Mouse (Mus musculus) intestine, embryonic 15.5 days (tissue): ENCODE data around the gene Gpank1. TPM values are rescaled to one million over a fixed set of nuclear protein-coding genes. Genes with fewer than 3 reads are reported as not detected.

ENCODE experiments used
- ATAC-seq: fragments of 200-750 bp; cut with Nextera tagmentation; 2 replicates; pipeline ENCODE4 v1.8.0; 2017; ENCODE audit warnings: moderate TSS enrichment, moderate library complexity
- H3K27ac ChIP-seq: fragments of 300-500 bp; sonication (generic); 2 replicates; pipeline ENCODE4 v1.5.1; 2015; ENCODE audit warnings: mild to moderate bottlenecking, inconsistent platforms
- H3K27me3 ChIP-seq: fragments of 300-500 bp; sonication (generic); replicated peaks from 2 replicates; pipeline ENCODE4 v1.6.1; 2015; ENCODE audit warnings: inconsistent platforms
- H3K36me3 ChIP-seq: fragments of 300-500 bp; sonication (generic); 2 replicates; pipeline ENCODE4 v1.6.1; 2015; ENCODE audit warnings: inconsistent platforms
- H3K4me1 ChIP-seq: fragments of 300-500 bp; sonication (generic); replicated peaks from 2 replicates; pipeline ENCODE4 v1.6.1; 2015; ENCODE audit warnings: inconsistent platforms
- H3K4me2 ChIP-seq: fragments of 300-500 bp; sonication (generic); replicated peaks from 2 replicates; pipeline ENCODE4 v1.6.1; 2015; ENCODE audit warnings: mild to moderate bottlenecking, inconsistent platforms
- H3K4me3 ChIP-seq: fragments of 300-500 bp; sonication (generic); replicated peaks from 2 replicates; pipeline ENCODE4 v1.5.1; 2015; ENCODE audit warnings: inconsistent platforms
- H3K9ac ChIP-seq: fragments of 300-500 bp; sonication (generic); 2 replicates; pipeline ENCODE4 v1.6.1; 2015; ENCODE audit warnings: inconsistent platforms
- H3K9me3 ChIP-seq: fragments of 300-500 bp; sonication (generic); 2 replicates; pipeline ENCODE4 v1.6.1; 2016; ENCODE audit warnings: inconsistent platforms
- WGBS: fragments of 180-500 bp; shearing (Covaris S2); methylation state at CpG from one replicate; pipeline ENCODE4 v1.1.7; 2015; 5-methylcytosine and 5-hydroxymethylcytosine counted together
- polyA plus RNA-seq: library from polyadenylated mRNA; unstranded; fragments of >200 nt; fragmentation: Nextera tagmentation; extraction: Ambion mirVana; gene quantifications from 2 replicates; pipeline ENCODE4 v1.2.1, GENCODE M21; 2015

The Gpank1 gene
- polyA plus RNA-seq, 1 experiment from 2014 or later: 17.7 TPM

- H3K9ac ChIP-seq: no peak overlapping the region
- H3K4me2 ChIP-seq: no peak overlapping the region
- no peaks in the 10 kb centered on the region for H3K27me3 ChIP-seq
- WGBS: 91% methylated on average over 3 of the region's 3 CpGs
- peaks cover 10% of the 10 kb centered on the region for H3K4me1 ChIP-seq
- H3K36me3 ChIP-seq: peaks cover 61% of the 10 kb centered on the region
- H3K27ac ChIP-seq: no peak overlapping the region
- H3K4me3 ChIP-seq: no peak overlapping the region
- no peak for ATAC-seq
- no peaks in the 10 kb centered on the region for H3K9me3 ChIP-seq
Observed at GRCm38 (mm10) chr17:35139269-35139668, 18.0 kb downstream of the Gpank1 start.

- peaks cover 73% of the 10 kb centered on the region for H3K36me3 ChIP-seq
- WGBS: 76% methylated on average over 16 of the region's 16 CpGs
- no peak overlapping the region for H3K9ac ChIP-seq
Observed at GRCm38 (mm10) chr17:35140490-35140996, 19.3 kb downstream of the Gpank1 start.

GRCm38 (mm10) chr17:35141971-35142370, 20.7 kb downstream of the Gpank1 start:
- no peak overlapping the region for H3K4me2 ChIP-seq
- no peak overlapping the region for H3K4me3 ChIP-seq
- no peak overlapping the region for H3K9ac ChIP-seq
- WGBS: 86% methylated on average over 6 of the region's 6 CpGs
- no peak for ATAC-seq
- 0 out of 2 replicates have a peak, but pooled peaks cover 3% of the 10 kb centered on the region for H3K4me1 ChIP-seq
- H3K27ac ChIP-seq: no peak overlapping the region
- H3K36me3 ChIP-seq: peaks cover 78% of the 10 kb centered on the region
- H3K9me3 ChIP-seq: no peaks in the 10 kb centered on the region
- H3K27me3 ChIP-seq: no peaks in the 10 kb centered on the region

More at GRCm38 (mm10) chr17:35140490-35140996, 19.3 kb downstream of the Gpank1 start:
- no peak overlapping the region for H3K4me2 ChIP-seq
- no peak for ATAC-seq
- H3K27ac ChIP-seq: no peak overlapping the region
- H3K4me1 ChIP-seq: peaks cover 10% of the 10 kb centered on the region
- H3K27me3 ChIP-seq: no peaks in the 10 kb centered on the region
- H3K9me3 ChIP-seq: no peaks in the 10 kb centered on the region
- H3K4me3 ChIP-seq: no peak overlapping the region

GRCm38 (mm10) chr17:35146139-35146538, 24.9 kb downstream of the Gpank1 start:
- Histone ChIP-seq H3K4me3 (no peak overlapping the region), H3K9me3 (no peaks in the 10 kb centered on the region), H3K27ac (no peak overlapping the region), H3K36me3 (peaks cover 79% of the 10 kb centered on the region), H3K9ac (no peak overlapping the region), H3K4me1 (no peaks in the 10 kb centered on the region), H3K4me2 (no peak overlapping the region), H3K27me3 (no peaks in the 10 kb centered on the region)
- no peak for ATAC-seq
- 86% methylated on average over 5 of the region's 5 CpGs for WGBS

- no peak overlapping the region for H3K27ac ChIP-seq
- 59% methylated on average over 3 of the region's 3 CpGs for WGBS
- no peak for ATAC-seq
- no peak overlapping the region for H3K4me2 ChIP-seq
- H3K4me3 ChIP-seq: no peak overlapping the region
- no peak overlapping the region for H3K9ac ChIP-seq
- no peaks in the 10 kb centered on the region for H3K4me1 ChIP-seq
- H3K27me3 ChIP-seq: no peaks in the 10 kb centered on the region
- no peaks in the 10 kb centered on the region for H3K9me3 ChIP-seq
- H3K36me3 ChIP-seq: peaks cover 77% of the 10 kb centered on the region
Observed at GRCm38 (mm10) chr17:35147348-35147747, 26.1 kb downstream of the Gpank1 start.

- Histone ChIP-seq H3K4me2 (no peak overlapping the region), H3K27ac (no peak overlapping the region; the same call in 1 of the 2 replicates), H3K9me3 (no peaks in the 10 kb centered on the region), H3K9ac (no peak overlapping the region), H3K4me1 (no peaks in the 10 kb centered on the region), H3K4me3 (no peak overlapping the region), H3K27me3 (no peaks in the 10 kb centered on the region), H3K36me3 (peaks cover 77% of the 10 kb centered on the region)
- no peak for ATAC-seq
- 65% methylated on average over 5 of the region's 5 CpGs for WGBS
Observed at GRCm38 (mm10) chr17:35147922-35148639, 26.8 kb downstream of the Gpank1 start.

- no peaks in the 10 kb centered on the region for H3K9me3 ChIP-seq
Observed at GRCm38 (mm10) chr17:35152121-35152520, 30.9 kb downstream of the Gpank1 start.

GRCm38 (mm10) chr17:35153077-35153476, 31.8 kb downstream of the Gpank1 start:
- Histone ChIP-seq H3K4me3 (no peak overlapping the region), H3K9ac (no peak overlapping the region), H3K27me3 (no peaks in the 10 kb centered on the region), H3K27ac (no peak overlapping the region), H3K4me1 (no peaks in the 10 kb centered on the region), H3K4me2 (no peak overlapping the region), H3K9me3 (no peaks in the 10 kb centered on the region), H3K36me3 (peaks cover 92% of the 10 kb centered on the region)
- ATAC-seq: no peak
- WGBS: 92% methylated on average over 9 of the region's 9 CpGs

More at GRCm38 (mm10) chr17:35152121-35152520, 30.9 kb downstream of the Gpank1 start:
- Histone ChIP-seq H3K4me1 (no peaks in the 10 kb centered on the region), H3K36me3 (peaks cover 88% of the 10 kb centered on the region), H3K4me3 (no peak overlapping the region), H3K9ac (no peak overlapping the region), H3K27me3 (no peaks in the 10 kb centered on the region), H3K27ac (no peak overlapping the region), H3K4me2 (no peak overlapping the region)
- 91% methylated on average over 4 of the region's 4 CpGs for WGBS
- no peak for ATAC-seq

- Histone ChIP-seq H3K27ac (no peak overlapping the region), H3K4me1 (no peaks in the 10 kb centered on the region), H3K9ac (no peak overlapping the region), H3K4me3 (no peak overlapping the region), H3K36me3 (peaks cover 94% of the 10 kb centered on the region), H3K4me2 (no peak overlapping the region), H3K27me3 (no peaks in the 10 kb centered on the region), H3K9me3 (no peaks in the 10 kb centered on the region)
- ATAC-seq: no peak
- WGBS: 83% methylated on average over 4 of the region's 4 CpGs
Observed at GRCm38 (mm10) chr17:35153931-35154330, 32.7 kb downstream of the Gpank1 start.

GRCm38 (mm10) chr17:35154616-35155015, 33.4 kb downstream of the Gpank1 start:
- no peaks in the 10 kb centered on the region for H3K9me3 ChIP-seq
- H3K4me2 ChIP-seq: no peak overlapping the region
- H3K27me3 ChIP-seq: no peaks in the 10 kb centered on the region
- ATAC-seq: no peak
- no peak overlapping the region for H3K4me3 ChIP-seq
- no peaks in the 10 kb centered on the region for H3K4me1 ChIP-seq
- H3K9ac ChIP-seq: no peak overlapping the region
- H3K36me3 ChIP-seq: peaks cover 94% of the 10 kb centered on the region
- 81% methylated on average over 7 of the region's 7 CpGs for WGBS
- H3K27ac ChIP-seq: no peak overlapping the region

- Histone ChIP-seq H3K9me3 (no peaks in the 10 kb centered on the region), H3K4me2 (no peak overlapping the region), H3K27ac (no peak overlapping the region), H3K9ac (no peak overlapping the region), H3K27me3 (no peaks in the 10 kb centered on the region), H3K36me3 (peaks cover 94% of the 10 kb centered on the region), H3K4me1 (no peaks in the 10 kb centered on the region), H3K4me3 (no peak overlapping the region)
- WGBS: 92% methylated on average over 12 of the region's 12 CpGs
- no peak for ATAC-seq
Observed at GRCm38 (mm10) chr17:35155451-35155850, 34.2 kb downstream of the Gpank1 start.

- no peak overlapping the region for H3K9ac ChIP-seq
- 89% methylated on average over 33 of the region's 33 CpGs for WGBS
- no peak overlapping the region for H3K4me3 ChIP-seq
- peaks cover 97% of the 10 kb centered on the region for H3K36me3 ChIP-seq
- no peak for ATAC-seq
- H3K27me3 ChIP-seq: no peaks in the 10 kb centered on the region
- H3K4me2 ChIP-seq: no peak overlapping the region
- H3K27ac ChIP-seq: no peak overlapping the region
- H3K4me1 ChIP-seq: no peaks in the 10 kb centered on the region
- H3K9me3 ChIP-seq: no peaks in the 10 kb centered on the region
Observed at GRCm38 (mm10) chr17:35156461-35157200, 35.4 kb downstream of the Gpank1 start.
